Mouse (Mus musculus) embryonic facial prominence, embryonic 11.5 days (tissue): Measurements from ENCODE around the gene Spdl1. TPM values are rescaled to one million over a fixed set of nuclear protein-coding genes. Genes with fewer than 3 reads are reported as not detected.
"Not testable (repeated sequence)": the region's sequence is repeated elsewhere in the genome, so short reads cannot be mapped to it uniquely, and the experiment has no call there.

Experiments
- ATAC-seq: fragments of 200-750 bp; cut with Nextera tagmentation; replicated peaks from 2 replicates; pipeline ENCODE4 v1.8.0; 2017; ENCODE audit warnings: low read depth; ENCODE audit not compliant: insufficient number of reproducible peaks, low FRiP score, low TSS enrichment
- DNase-seq: peaks from one replicate; pipeline ENCODE4 v3.0.0-alpha.2; 2015; ENCODE audit warnings: low spot score
- H3K27ac ChIP-seq: fragments of 300-500 bp; sonication (generic); replicated peaks from 2 replicates; pipeline ENCODE4 v1.5.1; 2014; ENCODE audit warnings: mild to moderate bottlenecking, low read depth, low read length, control low read depth
- H3K27me3 ChIP-seq: fragments of 300-500 bp; sonication (generic); 2 replicates; pipeline ENCODE4 v1.6.1; 2014; ENCODE audit warnings: mild to moderate bottlenecking, low read length, moderate library complexity, mixed read lengths; ENCODE audit not compliant: control insufficient read depth, insufficient read depth
- H3K36me3 ChIP-seq: fragments of 300-500 bp; sonication (generic); replicated peaks from 2 replicates; pipeline ENCODE4 v1.6.1; 2014; ENCODE audit warnings: low read depth, mild to moderate bottlenecking, low read length, moderate library complexity, mixed read lengths; ENCODE audit not compliant: control insufficient read depth, insufficient read depth
- H3K4me1 ChIP-seq: fragments of 300-500 bp; sonication (generic); 2 replicates; pipeline ENCODE4 v1.6.1; 2014; ENCODE audit warnings: low read length, mixed read lengths; ENCODE audit not compliant: control insufficient read depth, insufficient read depth
- H3K4me2 ChIP-seq: fragments of 300-500 bp; sonication (generic); 2 replicates; pipeline ENCODE4 v1.6.1; 2014; ENCODE audit warnings: low read depth, mild to moderate bottlenecking, control low read depth, low read length, moderate library complexity
- H3K4me3 ChIP-seq: fragments of 300-500 bp; sonication (generic); 2 replicates; pipeline ENCODE4 v1.5.1; 2014; ENCODE audit warnings: low read depth, low read length, control low read depth
- H3K9ac ChIP-seq: fragments of 300-500 bp; sonication (generic); replicated peaks from 2 replicates; pipeline ENCODE4 v1.6.1; 2014; ENCODE audit warnings: mild to moderate bottlenecking, control low read depth, low read length
- H3K9me3 ChIP-seq: fragments of 300-500 bp; sonication (generic); replicated peaks from 2 replicates; pipeline ENCODE4 v1.6.1; 2016; ENCODE audit warnings: mild to moderate bottlenecking, low read length, inconsistent platforms, mixed read lengths; ENCODE audit not compliant: control insufficient read depth
- WGBS: fragments of 180-500 bp; shearing (Covaris S2); extraction: QIAGEN DNeasy Blood & Tissue Kit; methylation state at CpG from one replicate; pipeline ENCODE4 v1.1.7; 2014; 5-methylcytosine and 5-hydroxymethylcytosine counted together
- polyA plus RNA-seq: library from polyadenylated mRNA; unstranded; fragments of >200 nt; fragmentation: Nextera tagmentation; extraction: Ambion mirVana; gene quantifications from 2 replicates; pipeline ENCODE4 v1.2.1, GENCODE M21; 2014

Gene Spdl1
- polyA plus RNA-seq, 1 experiment from 2014 or later: 36.8 TPM

- not testable (repeated sequence) for ATAC-seq, H3K4me3 ChIP-seq, H3K27ac ChIP-seq, H3K4me1 ChIP-seq, H3K9me3 ChIP-seq, H3K4me2 ChIP-seq, H3K27me3 ChIP-seq, H3K36me3 ChIP-seq, DNase-seq, H3K9ac ChIP-seq
- WGBS: 51% methylated on average over 7 of the region's 8 CpGs
Observed at GRCm38 (mm10) chr11:34798066-34798465, 35.4 kb downstream of the Spdl1 start.

- DNase-seq (peak; percentile 10), ATAC-seq (no peak)
- Histone ChIP-seq H3K27me3 (no peaks in the 10 kb centered on the region), H3K36me3 (no peaks in the 10 kb centered on the region), H3K27ac (no peak overlapping the region), H3K9me3 (no peaks in the 10 kb centered on the region), H3K4me3 (no peak overlapping the region), H3K9ac (no peak overlapping the region), H3K4me2 (no peak overlapping the region), H3K4me1 (no peaks in the 10 kb centered on the region)
- whole genome bisulfite sequencing: 33% methylated on average over 4 of the region's 4 CpGs
Observed at GRCm38 (mm10) chr11:34796097-34796496, 37.3 kb downstream of the Spdl1 start.

DNA sequence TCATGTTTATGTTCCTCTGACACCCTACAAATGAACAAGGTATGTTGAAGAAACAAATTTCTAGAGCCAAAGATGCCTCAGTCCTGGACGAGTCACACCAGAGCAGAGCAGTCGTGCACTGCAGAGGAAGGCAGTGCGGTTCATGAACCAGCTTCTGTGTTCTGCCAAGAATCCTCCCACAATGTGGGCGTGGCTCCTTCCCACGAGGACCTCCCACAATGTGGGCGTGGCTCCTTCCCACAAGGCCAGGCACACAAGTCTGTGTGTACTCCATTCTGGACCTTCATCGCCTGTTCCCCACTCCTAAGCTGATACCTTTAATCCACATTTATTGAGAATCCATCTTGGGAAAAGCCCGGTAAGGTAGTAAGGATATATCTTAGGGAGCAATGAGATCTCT, 41.6 kb downstream of the Spdl1 start:
- 61% methylated on average over 8 of the region's 8 CpGs for WGBS
- H3K27ac ChIP-seq: no peak overlapping the region
- ATAC-seq (no peak), DNase-seq (no peak)
- H3K4me2 ChIP-seq: no peak overlapping the region
- no peaks in the 10 kb centered on the region for H3K27me3 ChIP-seq
- H3K4me3 ChIP-seq: no peak overlapping the region
- no peak overlapping the region for H3K9ac ChIP-seq
- H3K9me3 ChIP-seq: no peaks in the 10 kb centered on the region
- no peaks in the 10 kb centered on the region for H3K4me1 ChIP-seq
- no peaks in the 10 kb centered on the region for H3K36me3 ChIP-seq

DNA sequence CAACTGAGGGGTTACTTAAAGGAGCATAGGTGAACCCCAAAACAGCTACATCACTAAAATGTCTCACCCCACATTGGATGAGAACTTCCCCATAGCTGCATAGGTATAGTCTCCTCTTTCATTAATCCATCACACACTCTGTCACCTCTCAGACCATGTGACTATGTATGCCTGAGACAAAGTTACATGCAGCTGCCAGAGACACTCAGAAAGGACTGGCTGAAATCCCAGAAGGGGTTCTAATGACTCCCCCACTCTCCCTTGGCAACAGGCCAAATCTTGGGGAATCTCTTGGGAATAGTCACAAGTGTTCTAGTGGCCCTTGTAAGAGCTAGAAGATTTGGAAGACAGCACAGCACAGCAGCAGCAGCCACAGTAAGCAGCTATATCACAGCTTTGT, 48.6 kb downstream of the Spdl1 start:
- H3K4me1 ChIP-seq: no peaks in the 10 kb centered on the region
- DNase-seq (no peak), ATAC-seq (no peak)
- H3K9me3 ChIP-seq: no peaks in the 10 kb centered on the region
- H3K36me3 ChIP-seq: no peaks in the 10 kb centered on the region
- H3K27me3 ChIP-seq: no peaks in the 10 kb centered on the region
- no peak overlapping the region for H3K4me3 ChIP-seq
- H3K9ac ChIP-seq: no peak overlapping the region
- no peak overlapping the region for H3K4me2 ChIP-seq
- no peak overlapping the region for H3K27ac ChIP-seq

- no peak for ATAC-seq
Observed at GRCm38 (mm10) chr11:34783587-34784043, 49.8 kb downstream of the Spdl1 start, which contains the start of gene Dock2. Dock2 (minus strand) TSS chr11:34783892.

DNA sequence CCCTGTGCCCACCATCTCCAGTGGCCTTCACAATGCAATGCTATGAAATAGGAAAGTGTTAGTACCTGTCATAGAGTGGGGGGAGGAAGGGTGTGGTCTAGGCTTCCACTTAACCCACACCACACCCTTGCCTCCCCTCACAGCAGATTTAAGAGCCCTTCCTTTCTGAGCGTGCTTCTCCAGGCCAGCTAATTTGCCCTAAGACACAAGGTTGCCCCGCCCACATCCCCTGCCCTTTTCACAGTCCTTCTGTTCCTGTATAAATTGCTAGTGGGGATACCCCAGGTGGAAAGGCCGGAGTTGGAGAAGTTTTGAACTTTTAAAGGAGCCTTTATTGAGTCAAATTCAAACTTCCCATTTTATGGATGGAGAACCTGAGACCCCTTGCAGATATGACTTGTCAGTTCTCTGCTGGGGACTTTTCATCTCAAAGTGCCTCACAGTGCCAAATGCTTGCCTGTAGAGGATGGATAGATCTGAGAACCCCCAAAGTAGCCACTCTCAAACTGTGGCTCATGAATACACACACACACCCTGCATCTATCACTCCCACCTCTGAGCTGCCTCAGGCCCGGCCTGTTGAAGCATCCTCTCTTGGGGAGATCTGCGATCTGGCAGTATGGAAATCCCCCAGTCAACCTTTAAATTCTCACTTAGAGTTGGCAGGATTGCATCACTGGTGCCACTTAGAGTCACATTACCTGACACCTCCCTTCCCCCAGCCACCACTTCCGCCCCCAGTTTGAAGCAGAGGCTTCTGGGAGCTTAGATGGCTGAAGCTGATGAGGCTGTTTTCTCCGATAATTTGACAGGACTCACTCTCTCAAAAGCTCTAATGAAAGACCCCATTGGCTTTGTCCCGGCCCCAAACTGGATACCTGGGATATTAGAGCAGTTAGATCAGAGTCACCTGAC, 50.7 kb downstream of the Spdl1 start:
- H3K9me3 ChIP-seq: no peaks in the 10 kb centered on the region
- WGBS: 76% methylated on average over 8 of the region's 8 CpGs
- no peak overlapping the region for H3K4me2 ChIP-seq
- DNase-seq (no peak), ATAC-seq (no peak)
- no peak overlapping the region for H3K27ac ChIP-seq
- no peaks in the 10 kb centered on the region for H3K27me3 ChIP-seq
- no peaks in the 10 kb centered on the region for H3K4me1 ChIP-seq
- no peak overlapping the region for H3K4me3 ChIP-seq
- H3K36me3 ChIP-seq: no peaks in the 10 kb centered on the region
- no peak overlapping the region for H3K9ac ChIP-seq

More at GRCm38 (mm10) chr11:34783587-34784043, 49.8 kb downstream of the Spdl1 start, which contains the start of gene Dock2:
- Histone ChIP-seq H3K4me3 (no peak within 1 kb of the TSS), H3K27me3 (no peaks in the 10 kb centered on the region), H3K4me1 (no peaks in the 10 kb centered on the region), H3K9me3 (no peaks in the 10 kb centered on the region), H3K36me3 (no peaks in the 10 kb centered on the region), H3K4me2 (no peak within 1 kb of the TSS), H3K9ac (no peak within 1 kb of the TSS), H3K27ac (no peak within 1 kb of the TSS)
- DNase-seq: no peak
- WGBS: 89% methylated on average over 12 of the region's 12 CpGs

GRCm38 (mm10) chr11:34780786-34781185, 52.7 kb downstream of the Spdl1 start:
- DNase-seq (no peak), ATAC-seq (no peak)
- no peak overlapping the region for H3K27ac ChIP-seq
- H3K4me3 ChIP-seq: no peak overlapping the region
- H3K4me1 ChIP-seq: no peaks in the 10 kb centered on the region
- H3K9me3 ChIP-seq: no peaks in the 10 kb centered on the region
- no peaks in the 10 kb centered on the region for H3K36me3 ChIP-seq
- no peak overlapping the region for H3K9ac ChIP-seq
- 87% methylated on average over 2 of the region's 2 CpGs for WGBS
- no peak overlapping the region for H3K4me2 ChIP-seq
- no peaks in the 10 kb centered on the region for H3K27me3 ChIP-seq

GRCm38 (mm10) chr11:34779966-34780365, 53.5 kb downstream of the Spdl1 start:
- Histone ChIP-seq H3K9me3 (no peaks in the 10 kb centered on the region), H3K4me1 (no peaks in the 10 kb centered on the region), H3K4me3 (no peak overlapping the region), H3K4me2 (no peak overlapping the region), H3K27me3 (no peaks in the 10 kb centered on the region), H3K27ac (no peak overlapping the region), H3K36me3 (no peaks in the 10 kb centered on the region), H3K9ac (no peak overlapping the region)
- 82% methylated on average over 4 of the region's 4 CpGs for WGBS
- DNase-seq (no peak), ATAC-seq (no peak)
